Mouse (Mus musculus): ENCODE measurements around the gene Usp10.
A peak's percentile ranks its signal among the peaks of the same experiment; 100 is the strongest.

Gene Usp10

GRCm38 (mm10) chr8:119915298-119915697 is 5.1 kb downstream of the Usp10 start:
- no peak for DNase-seq (ENCODE audit: low read depth, low spot score)

DNA sequence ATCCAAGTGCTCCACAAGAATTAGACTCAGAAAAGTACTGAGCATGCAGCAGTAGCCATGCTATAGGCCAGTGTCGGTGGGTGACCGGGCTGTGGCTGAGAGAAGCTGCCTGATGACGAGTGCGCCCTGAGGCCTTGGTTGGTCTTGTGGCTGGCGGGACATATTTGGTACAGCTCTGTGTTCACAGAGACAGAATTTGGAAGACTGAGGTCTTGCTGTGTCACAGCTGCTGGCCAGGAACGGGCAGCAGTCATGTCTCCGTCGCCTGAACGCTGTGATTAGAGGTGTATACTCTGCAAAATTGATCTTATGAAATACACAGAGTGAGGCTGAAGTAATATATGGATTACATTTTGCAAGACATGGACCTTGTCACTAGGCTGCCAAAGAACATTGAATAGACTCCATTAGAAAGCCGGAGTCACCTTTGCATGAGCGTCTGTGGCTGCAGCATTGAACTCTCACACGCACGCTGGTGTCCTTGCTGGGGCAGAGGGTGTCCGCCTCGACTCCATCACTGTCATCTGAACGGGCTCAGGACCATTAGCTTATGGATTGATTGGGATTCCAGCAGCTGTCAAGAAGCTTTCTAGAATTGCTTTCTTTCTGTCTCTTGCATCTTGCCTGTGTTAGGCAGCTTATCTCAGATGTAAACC is 6.2 kb downstream of the Usp10 start:
- DNase-seq (ENCODE audit: low read depth, low spot score) = peak; percentile 22

DNA sequence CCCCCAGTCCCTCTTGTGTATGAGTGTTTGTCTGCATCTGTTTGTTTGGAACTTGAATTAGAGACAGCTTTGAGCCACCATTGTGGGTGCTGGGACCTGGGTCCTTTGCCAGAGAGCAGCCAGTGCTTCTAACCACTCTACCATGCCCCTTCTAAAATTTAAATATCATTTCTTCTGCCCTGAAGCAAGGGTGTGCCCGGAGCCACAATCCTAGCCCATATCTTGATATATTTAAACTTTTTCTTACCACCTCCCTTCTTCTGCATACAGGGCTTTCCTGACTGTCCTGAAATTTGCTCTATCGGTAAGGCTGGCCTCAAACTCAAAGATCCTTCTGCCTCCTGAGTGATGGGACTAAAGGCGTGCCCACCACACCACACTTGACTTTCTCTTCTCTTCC is 7.3 kb downstream of the Usp10 start:
- no peak for DNase-seq (ENCODE audit: low read depth, low spot score)

DNA sequence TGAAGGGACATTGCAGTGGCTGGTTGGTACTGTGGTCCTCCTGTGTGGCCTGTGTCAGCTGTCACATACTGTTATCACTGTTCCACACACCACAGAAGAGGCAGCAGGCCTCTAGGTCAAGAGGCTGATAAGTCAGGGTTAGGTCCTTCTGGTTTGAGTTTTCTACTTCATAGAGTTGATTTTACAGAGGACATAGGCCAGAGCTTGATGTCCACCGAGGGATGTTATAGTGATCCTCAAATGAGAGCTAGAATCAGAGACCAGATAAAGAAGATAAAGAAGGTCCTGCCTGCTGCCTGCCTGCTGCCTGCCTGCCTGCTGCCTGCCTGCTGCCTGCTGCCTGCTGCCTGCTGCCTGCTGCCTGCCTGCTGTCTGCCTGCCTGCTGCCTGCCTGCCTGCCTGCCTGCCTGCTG is 8.0 kb downstream of the Usp10 start:
- no peak for DNase-seq (ENCODE audit: low read depth, low spot score)

DNA sequence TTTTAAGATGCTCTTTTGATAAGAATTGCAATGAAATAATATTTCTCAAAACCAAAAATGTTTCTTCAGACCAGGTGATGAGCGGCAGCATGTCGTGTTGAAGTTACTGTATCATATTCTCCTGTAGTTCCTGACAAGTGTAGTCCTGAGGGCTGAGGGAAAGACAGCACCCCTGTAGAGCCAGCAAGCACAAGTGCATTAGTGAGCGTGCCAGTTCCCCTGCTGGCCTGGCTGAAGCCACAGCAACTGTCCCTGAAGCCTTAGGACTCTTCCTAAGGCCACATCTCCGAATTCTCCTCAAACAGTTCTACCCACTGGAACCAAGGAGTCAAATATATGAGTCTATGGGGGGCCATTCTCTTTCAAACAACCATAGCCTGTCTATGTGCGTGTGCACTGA is 13.1 kb downstream of the Usp10 start:
- DNase-seq (ENCODE audit: low read depth, low spot score) = peak; percentile 33

GRCm38 (mm10) chr8:119925428-119925827 is 15.3 kb downstream of the Usp10 start:
- DNase-seq (ENCODE audit: low read depth, low spot score) = peak; percentile 61

DNA sequence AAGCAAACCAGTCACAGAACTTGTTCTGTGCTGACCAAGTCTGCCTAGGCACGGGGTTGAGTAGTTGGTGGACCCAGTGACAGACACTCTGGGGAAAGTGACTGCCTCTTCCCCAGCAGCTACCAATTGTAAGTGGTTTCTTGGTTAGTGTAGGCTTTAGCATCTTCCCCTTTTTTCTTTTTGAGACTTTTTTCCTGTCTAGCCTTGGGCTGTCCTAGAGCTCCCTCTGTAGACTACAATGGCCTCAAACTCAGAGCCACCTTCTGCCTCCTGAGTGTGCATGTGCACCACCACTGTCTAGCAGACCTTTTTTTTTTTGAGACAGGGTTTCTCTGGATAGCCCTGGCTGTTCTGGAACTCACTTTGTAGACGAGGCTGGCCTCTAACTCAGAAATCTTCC is 16.3 kb downstream of the Usp10 start:
- DNase-seq (ENCODE audit: low read depth, low spot score) = peak; percentile 52

DNA sequence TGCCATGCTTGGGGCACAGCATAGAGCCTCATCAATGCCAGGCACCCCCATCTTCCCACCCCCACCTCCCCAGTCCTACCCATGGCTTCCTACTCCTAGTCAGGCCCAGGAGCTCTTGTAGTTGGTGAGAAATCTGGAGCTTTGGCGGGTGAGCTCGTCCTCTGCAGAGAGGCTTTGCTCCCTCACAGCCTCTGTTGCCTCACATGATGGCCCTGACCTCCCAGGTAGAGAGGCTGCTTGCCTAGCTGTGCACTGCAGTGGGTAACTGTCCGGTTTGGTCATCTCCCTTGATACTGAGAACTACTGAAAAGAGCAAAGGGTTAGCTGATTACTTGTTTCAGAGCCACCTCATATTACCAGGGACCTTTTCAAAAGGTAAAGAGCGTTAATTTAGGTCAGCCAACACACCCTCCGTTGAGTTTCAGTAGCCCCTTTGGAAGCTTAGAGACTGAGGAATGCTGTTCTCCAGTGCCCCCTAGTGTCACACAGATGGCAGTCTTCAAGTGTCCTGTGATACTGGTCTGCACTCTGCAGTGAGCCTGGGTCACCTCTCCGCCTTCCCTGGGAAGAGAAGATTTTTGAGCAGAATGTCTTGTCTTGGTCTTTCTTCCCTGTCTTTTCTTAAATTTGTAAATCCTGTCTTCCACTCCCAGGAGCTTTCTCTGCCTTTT is 17.4 kb downstream of the Usp10 start:
- DNase-seq (ENCODE audit: low read depth, low spot score) = peak; percentile 85

- no peak for DNase-seq (ENCODE audit: low read depth, low spot score)
Measured at GRCm38 (mm10) chr8:119931317-119931716, 21.2 kb downstream of the Usp10 start.

DNA sequence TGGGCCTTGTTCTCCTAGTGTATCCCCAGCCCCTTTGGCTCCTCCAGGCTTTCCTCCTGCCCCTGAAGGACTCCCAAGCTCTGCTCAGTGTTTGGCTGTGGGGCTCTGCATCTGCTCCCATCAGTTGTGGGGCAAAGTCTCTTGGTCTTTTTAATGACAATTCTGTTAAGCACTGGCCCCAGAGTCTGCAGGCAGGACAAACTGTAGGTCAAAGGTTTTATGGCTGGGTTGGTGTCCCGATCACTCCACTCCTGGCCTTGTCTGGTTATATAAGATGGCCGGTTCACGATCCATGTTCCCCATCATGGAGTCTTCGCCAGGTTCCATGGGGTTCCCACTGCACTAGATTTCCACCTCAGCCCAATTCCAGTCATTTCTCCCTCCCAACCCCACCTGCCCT is 23.5 kb downstream of the Usp10 start:
- no peak for DNase-seq (ENCODE audit: low read depth, low spot score)

DNA sequence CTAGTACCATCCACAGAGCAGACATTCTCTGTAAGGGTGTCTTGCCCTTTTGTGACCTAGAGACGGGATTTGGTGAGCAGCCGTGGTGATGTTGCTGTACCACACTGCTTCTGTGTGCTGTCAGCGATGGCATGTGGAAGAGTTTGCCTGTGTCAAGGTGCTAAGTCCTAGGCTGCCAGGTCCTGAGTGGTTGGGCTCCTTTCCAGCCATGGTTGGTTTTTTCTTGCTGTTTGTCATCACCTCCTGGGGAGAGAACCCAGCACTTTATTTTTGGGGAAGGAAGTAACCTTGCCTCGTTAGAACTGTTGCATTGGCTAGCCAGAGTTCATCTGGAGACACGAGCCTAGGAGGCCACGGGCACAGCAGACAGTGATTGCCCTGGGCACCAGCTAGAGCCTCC is 25.4 kb downstream of the Usp10 start:
- no peak for DNase-seq (ENCODE audit: low read depth, low spot score)

GRCm38 (mm10) chr8:119938481-119938880 is 28.3 kb downstream of the Usp10 start:
- no peak for DNase-seq (ENCODE audit: low read depth, low spot score)

GRCm38 (mm10) chr8:119939336-119939735 is 29.2 kb downstream of the Usp10 start:
- DNase-seq (ENCODE audit: low read depth, low spot score) = peak; percentile 43

GRCm38 (mm10) chr8:119941471-119941870 is 31.3 kb downstream of the Usp10 start:
- peak; percentile 62 for DNase-seq (ENCODE audit: low read depth, low spot score)

DNA sequence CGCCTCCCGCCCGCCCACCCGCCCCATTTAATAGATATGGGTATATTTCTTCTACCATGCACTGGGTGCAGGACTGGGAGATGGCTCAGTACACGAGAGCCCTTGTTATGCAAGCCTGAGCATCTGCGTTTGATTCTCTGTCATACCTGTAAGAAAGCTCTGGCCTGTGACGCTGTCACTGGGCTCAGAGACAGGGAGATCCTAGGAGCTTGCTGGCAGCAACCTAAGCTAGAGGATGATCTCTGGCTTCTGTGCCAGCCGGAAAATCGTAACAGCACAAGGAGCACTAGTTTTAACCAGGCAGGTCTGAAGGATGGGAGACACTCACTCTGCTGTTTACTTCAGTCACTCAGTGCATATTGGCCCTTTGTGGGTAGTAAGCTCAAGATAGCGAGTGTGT is 33.5 kb downstream of the Usp10 start:
- DNase-seq (ENCODE audit: low read depth, low spot score) = peak; percentile 37

GRCm38 (mm10) chr8:119944096-119944811 is 34.1 kb downstream of the Usp10 start:
- DNase-seq (ENCODE audit: low read depth, low spot score) = peak; percentile 88

DNA sequence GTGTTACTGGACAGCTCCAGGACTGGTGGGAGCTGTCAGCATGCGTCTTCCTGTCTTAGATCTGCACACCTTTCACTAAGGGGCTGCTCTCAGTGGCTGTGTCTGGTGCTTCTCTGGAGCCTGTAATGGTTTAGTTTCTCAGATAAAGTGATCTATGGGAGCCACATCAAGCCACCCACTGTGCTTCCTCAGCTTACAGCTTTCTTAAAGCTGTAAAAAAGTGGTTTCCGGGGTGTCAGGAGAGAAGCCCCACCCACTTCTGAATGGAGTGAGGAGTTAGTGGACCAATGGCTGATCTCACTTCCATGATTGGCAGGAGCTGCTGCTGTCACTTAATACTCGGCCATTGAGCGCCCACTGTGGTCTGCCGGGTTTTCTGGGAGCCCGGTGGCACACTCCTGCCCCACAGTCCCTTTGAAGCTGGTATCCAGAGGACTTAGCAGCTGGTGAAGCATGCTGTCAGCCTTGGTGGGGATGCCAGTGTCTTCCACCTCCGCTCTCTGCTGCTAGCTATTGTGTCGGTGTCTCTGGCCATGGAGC is 36.2 kb downstream of the Usp10 start:
- peak; percentile 43 for DNase-seq (ENCODE audit: low read depth, low spot score)

DNA sequence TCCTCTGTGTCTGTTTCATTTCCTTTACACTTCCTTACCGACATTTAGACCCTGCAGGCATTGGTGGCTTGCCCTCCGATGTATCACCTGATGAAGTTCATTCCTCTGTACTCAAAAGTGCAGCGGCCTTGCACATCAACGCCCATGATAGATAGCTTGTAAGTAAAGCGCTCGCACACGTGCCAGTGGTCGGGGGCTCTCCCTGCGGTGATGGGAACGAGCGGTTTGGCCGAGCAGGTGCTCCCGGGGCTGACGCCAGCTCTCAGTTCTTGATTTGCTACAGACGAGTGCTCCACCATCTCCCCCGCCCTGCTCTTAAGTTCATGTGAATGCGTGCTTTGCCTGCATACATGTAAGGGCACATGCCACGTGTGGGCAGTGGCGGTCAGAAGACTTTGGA is 37.5 kb downstream of the Usp10 start:
- DNase-seq (ENCODE audit: low read depth, low spot score) = no peak

DNA sequence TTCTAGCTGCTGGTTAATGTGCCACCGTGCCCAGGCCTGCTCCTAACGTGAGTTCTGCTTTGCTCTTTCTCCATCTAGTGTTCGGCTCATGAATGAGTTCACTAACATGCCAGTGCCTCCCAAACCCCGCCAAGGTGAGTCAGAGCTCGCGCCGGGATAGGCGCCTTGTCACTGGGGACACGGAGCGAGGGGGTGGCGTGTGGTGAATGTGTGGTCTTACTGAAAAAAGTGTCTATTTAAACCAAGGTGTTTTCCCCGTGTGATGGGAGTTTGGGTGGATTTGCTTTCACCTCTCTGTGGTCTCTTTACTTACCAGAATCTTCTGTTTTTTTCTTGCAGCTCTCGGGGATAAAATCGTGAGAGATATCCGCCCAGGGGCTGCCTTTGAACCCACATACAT is 38.2 kb downstream of the Usp10 start:
- peak; percentile 80 for DNase-seq (ENCODE audit: low read depth, low spot score)

DNA sequence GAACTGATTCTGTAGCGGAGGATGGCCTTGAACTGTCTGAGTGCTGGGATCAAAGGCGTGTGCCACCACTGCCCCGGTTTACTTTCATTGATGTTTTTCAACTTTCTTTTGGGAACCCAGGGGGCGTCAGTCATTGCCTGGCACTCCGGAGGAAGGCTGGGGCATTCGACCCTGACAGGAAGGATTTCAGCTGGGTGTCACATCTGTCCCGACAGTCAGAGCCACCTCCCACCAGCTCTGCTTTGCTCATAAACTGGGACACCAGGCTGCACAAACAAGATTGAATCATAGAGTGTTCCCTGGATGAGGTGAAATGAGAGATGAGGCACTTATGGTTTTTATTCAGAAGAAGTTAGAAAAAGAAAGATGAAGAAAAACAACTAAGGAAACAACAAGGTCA is 42.1 kb downstream of the Usp10 start:
- peak; percentile 51 for DNase-seq (ENCODE audit: low read depth, low spot score)

DNA sequence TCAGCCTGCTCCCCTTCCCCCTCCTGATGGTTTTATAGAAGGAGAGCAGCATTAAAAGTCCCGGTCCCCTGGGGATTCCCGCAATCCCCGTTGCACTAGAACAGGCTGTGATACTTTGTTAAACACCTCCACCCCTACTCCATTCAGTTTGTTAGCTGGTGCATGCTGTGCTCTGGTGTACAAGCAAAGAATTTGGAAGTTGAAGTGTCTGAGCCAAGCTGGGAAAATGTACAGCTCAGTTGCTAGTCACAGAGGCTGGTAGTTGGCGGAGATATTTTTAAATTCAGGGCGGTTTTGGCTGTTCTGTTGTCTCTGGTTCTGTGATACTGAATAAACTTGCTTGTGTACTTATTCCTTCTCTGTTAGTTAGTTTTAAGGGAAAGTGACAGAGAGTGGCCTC is 42.6 kb downstream of the Usp10 start:
- peak; percentile 93 for DNase-seq (ENCODE audit: low read depth, low spot score)

DNA sequence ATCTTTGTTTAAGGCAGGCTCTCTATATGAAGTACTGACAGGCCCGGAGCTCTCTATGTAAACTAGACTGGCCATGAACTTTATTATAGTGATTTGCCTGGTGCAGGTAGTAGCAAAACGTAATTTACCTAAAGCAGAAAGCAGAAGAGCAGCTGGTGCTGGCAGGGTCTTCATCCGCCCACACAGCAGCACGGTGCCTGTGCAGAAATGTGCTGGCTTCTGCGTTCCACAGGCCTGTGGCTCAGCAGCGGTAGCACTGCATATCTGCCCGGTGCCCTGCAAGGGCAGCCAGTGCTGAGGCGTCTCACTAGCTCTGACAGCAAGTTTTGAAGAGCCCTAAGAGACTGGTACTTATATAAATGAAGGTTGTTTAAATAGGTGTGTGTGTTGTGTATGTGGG is 45.2 kb downstream of the Usp10 start:
- DNase-seq (ENCODE audit: low read depth, low spot score) = peak; percentile 49

GRCm38 (mm10) chr8:119958076-119958475 is 47.9 kb downstream of the Usp10 start:
- DNase-seq (ENCODE audit: low read depth, low spot score) = no peak

All from brain, adult 2 months (tissue).